In the genomic region with DNA sequence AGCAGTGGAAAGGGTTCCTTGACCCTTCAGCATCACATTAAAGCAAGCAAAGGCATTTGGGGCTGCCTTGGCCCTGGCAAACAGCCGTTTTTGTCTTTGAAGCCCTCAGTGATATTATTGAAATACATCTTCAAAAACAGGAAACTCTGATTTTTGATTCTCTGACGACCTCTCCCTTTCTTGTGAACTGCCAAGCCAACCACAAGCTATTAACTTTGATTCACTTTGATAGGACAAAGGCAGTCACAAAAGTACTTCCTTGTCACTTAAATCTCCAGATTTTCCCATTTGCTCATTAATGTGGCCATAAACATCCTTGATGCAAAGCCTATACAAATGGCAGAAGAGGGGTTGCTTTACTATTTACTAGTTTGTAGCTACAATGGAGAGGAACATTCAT, we compare ENCODE assay signal across 14 mouse cellular contexts.
"Had no signal": no experiment of that assay in that cellular context is flagged by ENCODE, and none has a peak within 500 bp of the region (broad histone marks: within the 10 kb centered on the region; RNA-seq: fewer than 3 reads in every experiment).

No protein-coding gene starts in this region.

- H3K27ac ChIP-seq: intestine, embryonic 15.5 days; limb, embryonic 13.5 days; liver, embryonic 15.5 days; midbrain, embryonic 10.5 days; neural tube, embryonic 12.5 days; stomach, embryonic 15.5 days had no signal

- H3K4me3 ChIP-seq: intestine, embryonic 15.5 days; limb, embryonic 13.5 days; liver, embryonic 15.5 days; midbrain, embryonic 10.5 days; myocyte; neural tube, embryonic 12.5 days; stomach, embryonic 15.5 days had no signal

- H3K4me1 ChIP-seq: intestine, embryonic 15.5 days; limb, embryonic 13.5 days; liver, embryonic 15.5 days; midbrain, embryonic 10.5 days; neural tube, embryonic 12.5 days; stomach, embryonic 15.5 days had no signal

- DNase-seq: kidney, adult 18-20 months; left cerebral cortex, postnatal 4 days; lung, embryonic 14.5 days; lung, postnatal 10 days; lung, postnatal 4 days; midbrain, embryonic 14.5 days; thymus, postnatal 36 days had no signal

- ATAC-seq: intestine, embryonic 15.5 days had no signal

- H3K27me3 ChIP-seq: intestine, embryonic 15.5 days; liver, embryonic 15.5 days; neural tube, embryonic 12.5 days; stomach, embryonic 15.5 days had no signal
